Mouse (Mus musculus): Measurements from ENCODE around the gene Ttc30a1.

Gene Ttc30a1

GRCm38 (mm10) chr2:75929786-75930444 is 51.9 kb downstream of the Ttc30a1 start:
- DNase-seq: no peak

- no peak for DNase-seq
Measured at GRCm38 (mm10) chr2:75929141-75929540, 52.6 kb downstream of the Ttc30a1 start.

Measured in thymus, adult 18-20 months (tissue).